Mouse (Mus musculus) MEL (cell line): ENCODE measurements around the gene Arglu1. TPM values are rescaled to one million over a fixed set of nuclear protein-coding genes. Genes with fewer than 3 reads are reported as not detected.
A peak's percentile ranks its signal among the peaks of the same experiment; 100 is the strongest.

Experiments used
- DNase-seq: peaks from one replicate; pipeline ENCODE4 v3.0.0; 2011; ENCODE audit warnings: low read depth, low spot score
- H3K27ac ChIP-seq: 2 replicates; pipeline ENCODE4 v1.5.1; 2012; ENCODE audit warnings: low read depth, mild to moderate bottlenecking, control low read depth, low read length, moderate library complexity; ENCODE audit not compliant: control insufficient read depth
- H3K27me3 ChIP-seq, 2 experiments: fragments of 150-350 bp in 1 of 2; sonication (generic) in 1 of 2; 2 replicates each; pipeline ENCODE4 v1.6.1; 2012; ENCODE audit warnings: low read length in 2 of 2, mild to moderate bottlenecking in 2 of 2, improper control_type of control experiment in 1 of 2, moderate library complexity in 1 of 2; ENCODE audit not compliant: insufficient read depth in 2 of 2, control insufficient read depth in 1 of 2
- H3K36me3 ChIP-seq, 2 experiments: 2 replicates each; pipeline ENCODE4 v1.6.1; 2012 to 2014; ENCODE audit warnings: low read length in 2 of 2, improper control_type of control experiment in 1 of 2, inconsistent platforms in 1 of 2, mild to moderate bottlenecking in 1 of 2; ENCODE audit not compliant: insufficient read depth in 2 of 2, control insufficient read depth in 1 of 2
- H3K4me1 ChIP-seq, 2 experiments: fragments of 150-350 bp in 1 of 2; sonication (generic) in 1 of 2; 2 replicates each; pipeline ENCODE4 v1.6.1; 2012; ENCODE audit warnings: low read length in 2 of 2, improper control_type of control experiment in 1 of 2, mild to moderate bottlenecking in 1 of 2; ENCODE audit not compliant: insufficient read depth in 2 of 2, control insufficient read depth in 1 of 2
- H3K4me3 ChIP-seq, 2 experiments: fragments of 150-350 bp in 1 of 2; sonication (generic) in 1 of 2; 2 replicates each; pipeline ENCODE4 v1.5.1; 2012; ENCODE audit warnings: low read depth in 2 of 2, low read length in 2 of 2, mild to moderate bottlenecking in 2 of 2, moderate library complexity in 2 of 2, control low read depth in 1 of 2, improper control_type of control experiment in 1 of 2; ENCODE audit not compliant: control insufficient read depth in 1 of 2, insufficient read depth in 1 of 2
- H3K79me2 ChIP-seq: 2 replicates; pipeline ENCODE4 v1.6.1; 2012; ENCODE audit warnings: mild to moderate bottlenecking, low read length, moderate library complexity; ENCODE audit not compliant: control insufficient read depth, poor library complexity, insufficient read depth
- H3K9ac ChIP-seq: 2 replicates; pipeline ENCODE4 v1.6.1; 2012; ENCODE audit warnings: low read depth, mild to moderate bottlenecking, control low read depth, low read length, moderate library complexity; ENCODE audit not compliant: control insufficient read depth, poor library complexity, severe bottlenecking
- H3K9me3 ChIP-seq: fragments of 150-350 bp; sonication (generic); replicated peaks from 2 replicates; pipeline ENCODE4 v1.6.1; 2012; ENCODE audit warnings: mild to moderate bottlenecking, low read length, improper control_type of control experiment, moderate library complexity; ENCODE audit not compliant: insufficient read depth
- BHLHE40 ChIP-seq: IDR thresholded peaks from 2 replicates; pipeline ENCODE4 v1.6.1; 2012; ENCODE audit warnings: low read depth, mild to moderate bottlenecking, inconsistent platforms, low read length, improper control_type of control experiment, borderline replicate concordance
- CTCF ChIP-seq, 3 experiments: IDR thresholded peaks in 2 of 3; conservative IDR thresholded peaks in 1 of 3; 2 replicates each; pipeline ENCODE4 v1.5.1; 2011 to 2012; ENCODE audit warnings: low read length in 3 of 3, low read depth in 2 of 3, mild to moderate bottlenecking in 2 of 3, improper control_type of control experiment in 1 of 3, inconsistent platforms in 1 of 3, mixed read lengths in 1 of 3, moderate library complexity in 1 of 3; ENCODE audit not compliant: control insufficient read depth in 1 of 3, insufficient read depth in 1 of 3, poor library complexity in 1 of 3, severe bottlenecking in 1 of 3
- ELF1 ChIP-seq: IDR thresholded peaks from 2 replicates; pipeline ENCODE4 v1.6.1; 2014; ENCODE audit warnings: low read depth, mild to moderate bottlenecking, inconsistent platforms, low read length, improper control_type of control experiment, moderate library complexity
- EP300 ChIP-seq, 2 experiments: IDR thresholded peaks; 2 replicates each; pipeline ENCODE4 v1.6.1; 2011; ENCODE audit warnings: improper control_type of control experiment in 2 of 2, low read length in 2 of 2, low read depth in 1 of 2, mild to moderate bottlenecking in 1 of 2
- ETS1 ChIP-seq: IDR thresholded peaks from 2 replicates; pipeline ENCODE4 v1.6.1; 2012; ENCODE audit warnings: low read depth, mild to moderate bottlenecking, inconsistent platforms, low read length, improper control_type of control experiment, moderate library complexity
- GATA1 ChIP-seq: IDR thresholded peaks from 2 replicates; pipeline ENCODE4 v1.6.1; 2011; ENCODE audit warnings: low read depth, low read length, improper control_type of control experiment
- HCFC1 ChIP-seq: IDR thresholded peaks from 2 replicates; pipeline ENCODE4 v1.6.1; 2012; ENCODE audit warnings: low read depth, mild to moderate bottlenecking, inconsistent platforms, low read length, improper control_type of control experiment, moderate library complexity
- KAT2A ChIP-seq: conservative IDR thresholded peaks from 2 replicates; pipeline ENCODE4 v1.6.1; 2012; ENCODE audit warnings: low read depth, low read length, improper control_type of control experiment, inconsistent platforms
- MAFK ChIP-seq: IDR thresholded peaks from 2 replicates; pipeline ENCODE4 v1.6.1; 2011; ENCODE audit warnings: low read depth, mild to moderate bottlenecking, low read length, improper control_type of control experiment, borderline replicate concordance
- MXI1 ChIP-seq: IDR thresholded peaks from 2 replicates; pipeline ENCODE4 v1.6.1; 2011; ENCODE audit warnings: mild to moderate bottlenecking, low read depth, low read length, improper control_type of control experiment
- NELFE ChIP-seq: IDR thresholded peaks from 2 replicates; pipeline ENCODE4 v1.6.1; 2011; ENCODE audit warnings: low read depth, low read length, improper control_type of control experiment
- NRF1 ChIP-seq: IDR thresholded peaks from 2 replicates; pipeline ENCODE4 v1.6.1; 2014; ENCODE audit warnings: low read depth, mild to moderate bottlenecking, inconsistent platforms, low read length, improper control_type of control experiment, moderate library complexity; ENCODE audit not compliant: poor library complexity, insufficient read depth, severe bottlenecking
- POLR2A ChIP-seq, 2 experiments: IDR thresholded peaks; 2 replicates each; pipeline ENCODE4 v1.6.1; 2011 to 2012; ENCODE audit warnings: low read length in 2 of 2, mild to moderate bottlenecking in 2 of 2, control low read depth in 1 of 2, improper control_type of control experiment in 1 of 2, low read depth in 1 of 2, moderate library complexity in 1 of 2; ENCODE audit not compliant: control insufficient read depth in 1 of 2, insufficient read depth in 1 of 2, poor library complexity in 1 of 2
- POLR2AphosphoS2 ChIP-seq: IDR thresholded peaks from 2 replicates; pipeline ENCODE4 v1.6.1; 2011; ENCODE audit warnings: low read length, improper control_type of control experiment
- POLR2AphosphoS5 ChIP-seq: IDR thresholded peaks from 2 replicates; pipeline ENCODE4 v1.6.1; 2012; ENCODE audit warnings: low read depth, borderline replicate concordance, mild to moderate bottlenecking, inconsistent platforms, low read length, moderate library complexity, mixed read lengths
- RAD21 ChIP-seq: IDR thresholded peaks from 2 replicates; pipeline ENCODE4 v1.6.1; 2011; ENCODE audit warnings: mild to moderate bottlenecking, low read depth, low read length, improper control_type of control experiment
- RCOR1 ChIP-seq: IDR thresholded peaks from 2 replicates; pipeline ENCODE4 v1.6.1; 2012; ENCODE audit warnings: low read depth, mild to moderate bottlenecking, inconsistent platforms, low read length, improper control_type of control experiment
- SMC3 ChIP-seq: IDR thresholded peaks from 2 replicates; pipeline ENCODE4 v1.6.1; 2011; ENCODE audit warnings: low read depth, low read length, improper control_type of control experiment
- TAL1 ChIP-seq: IDR thresholded peaks from 2 replicates; pipeline ENCODE4 v1.6.1; 2012; ENCODE audit warnings: mild to moderate bottlenecking, inconsistent platforms, low read length, moderate library complexity, mixed read lengths
- USF1 ChIP-seq: IDR thresholded peaks from 2 replicates; pipeline ENCODE4 v1.6.1; 2014; ENCODE audit warnings: low read depth, mild to moderate bottlenecking, inconsistent platforms, low read length, improper control_type of control experiment, moderate library complexity
- USF2 ChIP-seq, 2 experiments: IDR thresholded peaks; 2 replicates each; pipeline ENCODE4 v1.6.1; 2011 to 2012; ENCODE audit warnings: improper control_type of control experiment in 2 of 2, low read length in 2 of 2, borderline replicate concordance in 1 of 2, inconsistent platforms in 1 of 2, low read depth in 1 of 2, mild to moderate bottlenecking in 1 of 2; ENCODE audit not compliant: insufficient read depth in 1 of 2
- ZKSCAN1 ChIP-seq: IDR thresholded peaks from 2 replicates; pipeline ENCODE4 v1.6.1; 2012; ENCODE audit warnings: low read depth, mild to moderate bottlenecking, inconsistent platforms, low read length, improper control_type of control experiment, moderate library complexity
- polyA plus RNA-seq, 2 experiments: library from polyadenylated mRNA; stranded (reverse) in 1 of 2; unstranded in 1 of 2; fragments of >175 nt in 1 of 2; fragments of >200 nt in 1 of 2; gene quantifications; 2 replicates each; pipeline versions ENCODE4 v1.2.1 to v1.2.4; 2012; ENCODE audit warnings: low replicate concordance in 2 of 2, low read depth in 1 of 2; ENCODE audit not compliant: insufficient read length in 2 of 2, insufficient read depth in 1 of 2, missing spikeins in 1 of 2
- total RNA-seq: library from RNA; depleted of rRNA; stranded (reverse); fragments of 300-350 nt; gene quantifications from 2 replicates; pipeline ENCODE4 v1.2.3, GENCODE M21; 2012

Gene Arglu1
- total and polyA plus RNA-seq, 3 experiments, result 35.3 to 104 TPM; not detected in 1

DNA sequence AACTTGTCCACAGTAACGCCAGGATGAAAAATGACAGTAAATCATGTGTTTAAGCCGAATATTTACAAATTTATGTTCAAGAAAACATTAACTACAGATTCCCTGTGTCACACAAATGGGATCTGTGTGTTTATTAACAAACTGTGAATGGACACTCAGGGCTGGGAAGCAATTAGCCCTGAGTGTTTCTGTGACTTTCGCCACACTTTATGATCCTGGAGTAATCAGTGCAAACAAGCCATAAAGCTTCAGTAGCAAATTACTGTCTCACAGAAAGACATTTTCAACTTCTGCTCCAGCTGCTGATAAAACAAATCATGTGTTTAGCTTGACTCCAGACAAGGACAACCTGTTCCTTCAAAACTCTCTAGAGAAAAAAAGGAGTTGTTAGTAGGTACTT is 7.6 kb downstream of the Arglu1 start:
- no peak for DNase-seq
- H3K9me3 ChIP-seq, result no peaks in the 10 kb centered on the region
- peaks cover 30 to 48% of the 10 kb centered on the region in 2 experiments for H3K36me3 ChIP-seq
- peaks cover 50% of the 10 kb centered on the region for H3K79me2 ChIP-seq
- H3K4me3 ChIP-seq, result no peak overlapping the region
- H3K27me3 ChIP-seq, result no peaks in the 10 kb centered on the region
- no peak overlapping the region for H3K9ac ChIP-seq
- no peak overlapping the region for H3K27ac ChIP-seq
- peaks cover 5 to 6% of the 10 kb centered on the region in 2 experiments; a peak in 3 of 4 replicates for H3K4me1 ChIP-seq
- TF ChIP-seq TAL1, result no peak
- TF ChIP-seq ELF1, result no peak
- TF ChIP-seq MXI1, result no peak
- no peak for TF ChIP-seq SMC3
- no peak for TF ChIP-seq EP300 (IDR thresholded peaks at IDR 0.05; ENCODE audit: low read depth in 1 of 2, low read length in 2 of 2)
- TF ChIP-seq USF1, result no peak
- no peak for TF ChIP-seq RCOR1
- no peak for TF ChIP-seq MAFK
- TF ChIP-seq HCFC1, result no peak
- TF ChIP-seq KAT2A, result no peak
- TF ChIP-seq POLR2AphosphoS5, result no peak
- TF ChIP-seq POLR2AphosphoS2, result no peak
- TF ChIP-seq RAD21, result no peak
- no peak for TF ChIP-seq USF2 (IDR thresholded peaks at IDR 0.05; ENCODE audit: borderline replicate concordance in 1 of 2, insufficient read depth in 1 of 2, low read depth in 1 of 2, low read length in 2 of 2)
- no peak for TF ChIP-seq BHLHE40
- TF ChIP-seq POLR2A (IDR thresholded peaks at IDR 0.05; ENCODE audit: control insufficient read depth in 1 of 2, insufficient read depth in 1 of 2, low read depth in 1 of 2, low read length in 2 of 2, poor library complexity in 1 of 2), result no peak
- no peak for TF ChIP-seq CTCF (IDR thresholded peaks at IDR 0.05 in 2 of 3, conservative IDR thresholded peaks at IDR 0.05 in 1 of 3; ENCODE audit: control insufficient read depth in 1 of 3, insufficient read depth in 1 of 3, low read depth in 2 of 3, low read length in 3 of 3, poor library complexity in 1 of 3, severe bottlenecking in 1 of 3)
- TF ChIP-seq NELFE, result no peak
- no peak for TF ChIP-seq NRF1
- TF ChIP-seq GATA1, result no peak

DNA sequence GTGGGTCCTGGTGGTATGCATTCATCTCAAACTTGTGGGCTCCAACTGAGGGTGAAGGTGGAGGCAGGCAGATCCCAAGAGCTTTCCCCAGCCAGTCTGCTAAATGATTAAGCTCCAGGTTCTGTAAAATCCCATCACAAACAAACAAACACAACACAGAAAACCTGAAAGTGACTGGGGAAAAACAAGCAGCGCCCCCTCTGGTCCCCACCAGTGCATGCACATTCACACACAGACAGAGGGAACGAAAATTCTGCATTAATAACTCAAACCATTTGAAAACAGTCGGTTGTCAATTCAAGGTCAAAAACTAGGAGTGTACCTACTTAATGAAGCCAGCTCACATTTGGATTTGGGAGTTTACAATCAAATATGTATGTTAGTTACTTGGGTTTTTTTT is 12.1 kb downstream of the Arglu1 start:
- no peaks in the 10 kb centered on the region for H3K4me1 ChIP-seq

More for the DNA sequence above, 12.1 kb downstream of the Arglu1 start:
- H3K27me3 ChIP-seq, result no peaks in the 10 kb centered on the region
- TF ChIP-seq NRF1 (no peak), ETS1 (no peak), CTCF (IDR thresholded peaks at IDR 0.05 in 2 of 3, conservative IDR thresholded peaks at IDR 0.05 in 1 of 3; ENCODE audit: control insufficient read depth in 1 of 3, insufficient read depth in 1 of 3, low read depth in 2 of 3, low read length in 3 of 3, poor library complexity in 1 of 3, severe bottlenecking in 1 of 3) (peak; percentile 22 to 42 (median 25); a peak in 4 of 6 replicates), ZKSCAN1 (no peak), MAFK (no peak), RAD21 (no peak), GATA1 (no peak)
- H3K79me2 ChIP-seq, result peaks cover 44% of the 10 kb centered on the region
- no peak overlapping the region for H3K9ac ChIP-seq
- H3K4me3 ChIP-seq, result no peak overlapping the region
- H3K27ac ChIP-seq, result no peak overlapping the region
- no peaks in the 10 kb centered on the region for H3K9me3 ChIP-seq
- peak; percentile 18 for DNase-seq
- peaks cover 3 to 60% of the 10 kb centered on the region in 2 experiments for H3K36me3 ChIP-seq
